In genomic region chr7:49369006-49369405, GRCm38 (mm10) we compare ENCODE assay signal across 15 mouse cellular contexts.
DNase-seq lines count a peak whose midpoint lies in the region; ATAC-seq lines count a peak whose summit lies in the region.
"Had no signal": no experiment of that assay in that cellular context is flagged by ENCODE, and none has a peak within 500 bp of the region (broad histone marks: within the 10 kb centered on the region; RNA-seq: fewer than 3 reads in every experiment).

No protein-coding gene starts in this region.

- peak; percentile 57; the same call in 1 of the 2 replicates for ATAC-seq in kidney, embryonic 16.5 days (ENCODE audit: low FRiP score, low TSS enrichment)
- peak; percentile 49; the same call in 1 of the 2 replicates for ATAC-seq in neural tube, embryonic 13.5 days (ENCODE audit: low read depth)
- no peak for ATAC-seq in neural tube, embryonic 15.5 days (ENCODE audit: low FRiP score)

- no peak for DNase-seq in heart, embryonic 10.5 days (ENCODE audit: low spot score)
- DNase-seq in heart, postnatal 25 days (ENCODE audit: low spot score): no peak
- DNase-seq in kidney, adult 11 months: no peak
- no peak for DNase-seq in ovary, postnatal 10 days (ENCODE audit: low spot score)
- DNase-seq: adrenal gland, postnatal 25 days; cerebellum, adult 11 months; cerebellum, postnatal 10 days; forebrain, postnatal 0 days; kidney, adult 9 months; thymus, postnatal 36 days had no signal

- no peak overlapping the region for H3K4me3 ChIP-seq in heart, embryonic 10.5 days
- H3K4me3 ChIP-seq in kidney, embryonic 16.5 days (ENCODE audit: low read length): no peak overlapping the region
- H3K4me3 ChIP-seq in neural tube, embryonic 13.5 days: no peak overlapping the region
- H3K4me3 ChIP-seq in neural tube, embryonic 15.5 days (replicated peaks): no peak overlapping the region

- peaks cover 24% of the 10 kb centered on the region for H3K4me1 ChIP-seq in heart, embryonic 10.5 days
- peaks cover 8% of the 10 kb centered on the region for H3K4me1 ChIP-seq in kidney, embryonic 16.5 days (ENCODE audit: insufficient read depth, low read length)
- H3K4me1 ChIP-seq in neural tube, embryonic 13.5 days (replicated peaks): peaks cover 66% of the 10 kb centered on the region
- H3K4me1 ChIP-seq in neural tube, embryonic 15.5 days: peaks cover 32% of the 10 kb centered on the region

- H3K36me3 ChIP-seq in heart, embryonic 10.5 days: no peaks in the 10 kb centered on the region
- H3K36me3 ChIP-seq in kidney, embryonic 16.5 days (ENCODE audit: insufficient read depth, low read length): no peaks in the 10 kb centered on the region
- no peaks in the 10 kb centered on the region for H3K36me3 ChIP-seq in neural tube, embryonic 13.5 days
- H3K36me3 ChIP-seq in neural tube, embryonic 15.5 days: no peaks in the 10 kb centered on the region

- WGBS in heart, embryonic 10.5 days: 43% methylated on average over 3 of the region's 3 CpGs
- 51% methylated on average over 3 of the region's 3 CpGs for WGBS in kidney, embryonic 16.5 days
- 60% methylated on average over 3 of the region's 3 CpGs for WGBS in neural tube, embryonic 13.5 days
- 54% methylated on average over 3 of the region's 3 CpGs for WGBS in neural tube, embryonic 15.5 days

- no peak overlapping the region for H3K4me2 ChIP-seq in kidney, embryonic 16.5 days (replicated peaks; ENCODE audit: low read depth, low read length)
- no peak overlapping the region for H3K4me2 ChIP-seq in neural tube, embryonic 13.5 days
- no peak overlapping the region for H3K4me2 ChIP-seq in neural tube, embryonic 15.5 days
- H3K4me2 ChIP-seq: liver, embryonic 11.5 days had no signal

- H3K27ac ChIP-seq in heart, embryonic 10.5 days: 0 out of 2 replicates have a peak overlapping the region, but pooled peaks have one; percentile 6
- H3K27ac ChIP-seq in kidney, embryonic 16.5 days (ENCODE audit: low read length): no peak overlapping the region
- no peak overlapping the region for H3K27ac ChIP-seq in neural tube, embryonic 13.5 days (replicated peaks)
- no peak overlapping the region for H3K27ac ChIP-seq in neural tube, embryonic 15.5 days (replicated peaks)
- H3K27ac ChIP-seq: macrophage had no signal

- intact Hi-C loops in heart, postnatal 25 days (cut with DNase I): no loop called here

- no peaks in the 10 kb centered on the region for H3K27me3 ChIP-seq in heart, embryonic 10.5 days (ENCODE audit: insufficient read depth, poor library complexity, severe bottlenecking)
- no peaks in the 10 kb centered on the region for H3K27me3 ChIP-seq in kidney, embryonic 16.5 days (ENCODE audit: insufficient read depth, low read length)
- H3K27me3 ChIP-seq in neural tube, embryonic 13.5 days: no peaks in the 10 kb centered on the region
- no peaks in the 10 kb centered on the region for H3K27me3 ChIP-seq in neural tube, embryonic 15.5 days (replicated peaks)

- no peaks in the 10 kb centered on the region for H3K9me3 ChIP-seq in heart, embryonic 10.5 days
- H3K9me3 ChIP-seq in kidney, embryonic 16.5 days (ENCODE audit: low read length): no peaks in the 10 kb centered on the region
- H3K9me3 ChIP-seq in neural tube, embryonic 13.5 days: no peaks in the 10 kb centered on the region
- H3K9me3 ChIP-seq in neural tube, embryonic 15.5 days (replicated peaks): no peaks in the 10 kb centered on the region

- no peak overlapping the region for H3K9ac ChIP-seq in kidney, embryonic 16.5 days (replicated peaks; ENCODE audit: low read length)
- H3K9ac ChIP-seq in neural tube, embryonic 13.5 days: no peak overlapping the region
- H3K9ac ChIP-seq in neural tube, embryonic 15.5 days (replicated peaks): no peak overlapping the region
- H3K9ac ChIP-seq: forebrain, postnatal 0 days had no signal
